Mouse (Mus musculus): Measurements from ENCODE around the gene N4bp2l1. TPM values are rescaled to one million over a fixed set of nuclear protein-coding genes. Genes with fewer than 3 reads are reported as not detected.

N4bp2l1 gene
- total RNA-seq, 1 experiment: 0.80 TPM

DNA sequence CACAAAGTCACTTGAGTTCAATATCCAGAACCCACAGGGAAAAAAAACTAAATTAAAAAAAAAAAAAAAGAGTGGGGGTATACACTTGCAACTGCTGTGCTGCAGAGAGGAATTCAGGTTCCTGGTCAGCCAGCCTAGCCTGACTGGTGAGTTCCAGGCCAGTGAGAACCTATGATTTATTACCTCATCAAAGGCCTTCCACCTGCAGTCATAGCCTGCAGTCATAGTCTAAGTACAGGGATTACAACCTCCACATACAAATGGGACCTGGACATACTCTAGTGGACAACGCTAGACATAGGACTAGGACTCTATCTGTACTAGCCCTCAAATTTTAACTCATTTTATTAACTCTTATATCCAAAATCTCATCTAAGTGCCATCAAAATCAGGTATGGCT lies 32.3 kb upstream of the N4bp2l1 start:
- no peak overlapping the region for H3K9ac ChIP-seq (ENCODE audit: insufficient read depth, low read depth, low read length, poor library complexity, severe bottlenecking)
- in situ Hi-C loops (cut with MboI; ENCODE audit: low sequenced_read_pairs in 2 of 2, unreplicated experiment in 2 of 2): no loop called here
- H3K4me3 ChIP-seq (ENCODE audit: insufficient read depth in 1 of 2, low read depth in 1 of 2, low read length in 2 of 2, poor library complexity in 1 of 2, severe bottlenecking in 1 of 2): no peak overlapping the region
- DNase-seq (ENCODE audit: low read depth, low spot score): no peak
- H3K36me3 ChIP-seq (ENCODE audit: control insufficient read depth, insufficient read depth, low read length, poor library complexity, severe bottlenecking): no peaks in the 10 kb centered on the region; the same call in 1 of the 2 replicates
- TF ChIP-seq CHD2 (IDR thresholded peaks at IDR 0.05; ENCODE audit: low read depth, low read length) (no peak), HCFC1 (IDR thresholded peaks at IDR 0.05; ENCODE audit: borderline replicate concordance, insufficient read depth, low read length) (no peak), ZC3H11A (IDR thresholded peaks at IDR 0.05; ENCODE audit: borderline replicate concordance, low read depth, low read length) (no peak), MAFK (IDR thresholded peaks at IDR 0.05; ENCODE audit: insufficient read depth, low read depth, low read length) (no peak), ZNF384 (IDR thresholded peaks at IDR 0.05; ENCODE audit: low read depth, low read length) (no peak)
- no peaks in the 10 kb centered on the region for H3K9me3 ChIP-seq (ENCODE audit: control insufficient read depth, insufficient read depth, low read depth, low read length)
- no peak overlapping the region for H3K27ac ChIP-seq (ENCODE audit: insufficient read depth, low read depth, low read length, poor library complexity, severe bottlenecking)
- no peaks in the 10 kb centered on the region for H3K4me1 ChIP-seq (ENCODE audit: control insufficient read depth in 2 of 2, insufficient read depth in 2 of 2, low read length in 2 of 2, poor library complexity in 1 of 2)

DNA sequence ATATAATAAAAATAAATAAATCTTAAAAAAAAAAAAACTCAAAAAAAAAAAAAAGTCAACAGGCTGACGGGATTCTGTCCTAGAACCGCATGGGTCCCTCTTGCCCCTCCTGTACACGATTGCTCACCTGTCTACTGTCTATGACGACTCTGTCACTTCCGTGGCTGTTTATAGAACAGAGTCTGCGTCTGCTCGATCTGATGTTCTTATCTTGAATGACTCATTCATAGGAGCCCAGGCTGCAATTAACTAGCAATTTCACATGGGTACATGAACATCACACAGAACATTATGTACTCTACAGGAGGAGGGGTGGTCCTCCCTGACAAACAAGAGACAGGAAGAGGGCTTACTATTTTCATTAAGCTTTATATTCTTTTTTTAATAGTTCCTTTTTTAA lies 28.5 kb upstream of the N4bp2l1 start:
- H3K9ac ChIP-seq (ENCODE audit: insufficient read depth, low read depth, low read length, poor library complexity, severe bottlenecking): no peak overlapping the region
- in situ Hi-C loops (cut with MboI; ENCODE audit: low sequenced_read_pairs in 2 of 2, unreplicated experiment in 2 of 2): no loop called here
- no peak for TF ChIP-seq CHD2 (IDR thresholded peaks at IDR 0.05; ENCODE audit: low read depth, low read length)
- H3K4me1 ChIP-seq (ENCODE audit: control insufficient read depth in 2 of 2, insufficient read depth in 2 of 2, low read length in 2 of 2, poor library complexity in 1 of 2): no peaks in the 10 kb centered on the region
- H3K36me3 ChIP-seq (ENCODE audit: control insufficient read depth, insufficient read depth, low read length, poor library complexity, severe bottlenecking): no peaks in the 10 kb centered on the region; the same call in 1 of the 2 replicates
- H3K9me3 ChIP-seq (ENCODE audit: control insufficient read depth, insufficient read depth, low read depth, low read length): no peaks in the 10 kb centered on the region
- no peak overlapping the region for H3K4me3 ChIP-seq (ENCODE audit: insufficient read depth in 1 of 2, low read depth in 1 of 2, low read length in 2 of 2, poor library complexity in 1 of 2, severe bottlenecking in 1 of 2)
- H3K27ac ChIP-seq (ENCODE audit: insufficient read depth, low read depth, low read length, poor library complexity, severe bottlenecking): no peak overlapping the region
- DNase-seq (ENCODE audit: low read depth, low spot score): no peak

DNA sequence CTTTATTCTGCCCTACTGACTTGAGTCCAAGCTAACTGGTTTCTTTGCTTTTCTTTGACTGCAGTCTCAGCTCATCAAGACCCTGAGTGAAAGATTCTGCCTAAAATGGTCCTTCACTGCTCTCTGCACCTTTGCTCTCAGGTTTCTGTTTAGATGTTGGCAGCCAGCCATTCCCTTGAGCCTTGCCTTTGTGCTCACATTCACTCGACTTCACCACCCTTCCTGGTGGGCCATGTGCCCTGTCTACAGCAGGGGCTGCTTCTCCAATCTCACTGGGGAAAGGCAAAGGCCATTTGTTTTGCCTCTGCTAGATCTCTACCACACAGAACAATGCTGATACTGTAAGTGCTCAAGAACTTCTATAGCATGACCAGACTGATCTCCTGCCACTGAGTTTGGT lies 25.8 kb upstream of the N4bp2l1 start:
- no peak overlapping the region for H3K9ac ChIP-seq (ENCODE audit: insufficient read depth, low read depth, low read length, poor library complexity, severe bottlenecking)
- H3K9me3 ChIP-seq (ENCODE audit: control insufficient read depth, insufficient read depth, low read depth, low read length): no peaks in the 10 kb centered on the region
- no peak for DNase-seq (ENCODE audit: low read depth, low spot score)
- no peaks in the 10 kb centered on the region for H3K4me1 ChIP-seq (ENCODE audit: control insufficient read depth in 2 of 2, insufficient read depth in 2 of 2, low read length in 2 of 2, poor library complexity in 1 of 2)
- TF ChIP-seq ZNF384 (IDR thresholded peaks at IDR 0.05; ENCODE audit: low read depth, low read length) (no peak), HCFC1 (IDR thresholded peaks at IDR 0.05; ENCODE audit: borderline replicate concordance, insufficient read depth, low read length) (no peak), MAFK (IDR thresholded peaks at IDR 0.05; ENCODE audit: insufficient read depth, low read depth, low read length) (no peak), CHD2 (IDR thresholded peaks at IDR 0.05; ENCODE audit: low read depth, low read length) (no peak), ZC3H11A (IDR thresholded peaks at IDR 0.05; ENCODE audit: borderline replicate concordance, low read depth, low read length) (no peak)
- no peaks in the 10 kb centered on the region; the same call in 1 of the 2 replicates for H3K36me3 ChIP-seq (ENCODE audit: control insufficient read depth, insufficient read depth, low read length, poor library complexity, severe bottlenecking)
- no peak overlapping the region for H3K27ac ChIP-seq (ENCODE audit: insufficient read depth, low read depth, low read length, poor library complexity, severe bottlenecking)
- no peak overlapping the region for H3K4me3 ChIP-seq (ENCODE audit: insufficient read depth in 1 of 2, low read depth in 1 of 2, low read length in 2 of 2, poor library complexity in 1 of 2, severe bottlenecking in 1 of 2)
- in situ Hi-C loops (cut with MboI; ENCODE audit: low sequenced_read_pairs in 2 of 2, unreplicated experiment in 2 of 2): no loop called here

DNA sequence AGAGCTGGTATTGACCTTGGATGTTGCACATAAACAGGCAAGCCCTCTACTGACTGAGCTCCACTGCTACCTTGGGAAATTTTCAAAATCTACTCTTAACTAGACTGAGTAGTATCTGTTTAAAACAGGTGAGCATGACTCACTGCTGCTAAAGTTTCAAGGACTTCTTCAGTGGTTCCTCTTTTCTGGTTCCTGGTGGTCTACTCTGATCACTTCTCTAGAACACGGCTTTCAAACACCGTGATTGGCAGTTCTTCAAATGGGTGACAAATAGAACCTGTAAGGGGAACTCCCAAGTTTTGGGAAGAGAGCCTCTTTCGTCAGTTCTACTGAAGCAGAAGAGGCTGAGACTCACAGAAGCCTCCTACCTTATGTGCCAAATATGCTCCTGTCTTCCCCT lies 24.6 kb upstream of the N4bp2l1 start:
- Histone ChIP-seq H3K4me3 (ENCODE audit: insufficient read depth in 1 of 2, low read depth in 1 of 2, low read length in 2 of 2, poor library complexity in 1 of 2, severe bottlenecking in 1 of 2) (no peak overlapping the region), H3K4me1 (ENCODE audit: control insufficient read depth in 2 of 2, insufficient read depth in 2 of 2, low read length in 2 of 2, poor library complexity in 1 of 2) (no peaks in the 10 kb centered on the region), H3K9ac (ENCODE audit: insufficient read depth, low read depth, low read length, poor library complexity, severe bottlenecking) (no peak overlapping the region), H3K36me3 (ENCODE audit: control insufficient read depth, insufficient read depth, low read length, poor library complexity, severe bottlenecking) (no peaks in the 10 kb centered on the region; the same call in 1 of the 2 replicates), H3K27ac (ENCODE audit: insufficient read depth, low read depth, low read length, poor library complexity, severe bottlenecking) (no peak overlapping the region), H3K9me3 (ENCODE audit: control insufficient read depth, insufficient read depth, low read depth, low read length) (no peaks in the 10 kb centered on the region)
- no peak for TF ChIP-seq MAFK (IDR thresholded peaks at IDR 0.05; ENCODE audit: insufficient read depth, low read depth, low read length)
- no peak for TF ChIP-seq CHD2 (IDR thresholded peaks at IDR 0.05; ENCODE audit: low read depth, low read length)
- no peak for TF ChIP-seq ZNF384 (IDR thresholded peaks at IDR 0.05; ENCODE audit: low read depth, low read length)
- no peak for TF ChIP-seq HCFC1 (IDR thresholded peaks at IDR 0.05; ENCODE audit: borderline replicate concordance, insufficient read depth, low read length)
- no peak for TF ChIP-seq ZC3H11A (IDR thresholded peaks at IDR 0.05; ENCODE audit: borderline replicate concordance, low read depth, low read length)
- DNase-seq (ENCODE audit: low read depth, low spot score): no peak
- in situ Hi-C loops (cut with MboI; ENCODE audit: low sequenced_read_pairs in 2 of 2, unreplicated experiment in 2 of 2): no loop called here

DNA sequence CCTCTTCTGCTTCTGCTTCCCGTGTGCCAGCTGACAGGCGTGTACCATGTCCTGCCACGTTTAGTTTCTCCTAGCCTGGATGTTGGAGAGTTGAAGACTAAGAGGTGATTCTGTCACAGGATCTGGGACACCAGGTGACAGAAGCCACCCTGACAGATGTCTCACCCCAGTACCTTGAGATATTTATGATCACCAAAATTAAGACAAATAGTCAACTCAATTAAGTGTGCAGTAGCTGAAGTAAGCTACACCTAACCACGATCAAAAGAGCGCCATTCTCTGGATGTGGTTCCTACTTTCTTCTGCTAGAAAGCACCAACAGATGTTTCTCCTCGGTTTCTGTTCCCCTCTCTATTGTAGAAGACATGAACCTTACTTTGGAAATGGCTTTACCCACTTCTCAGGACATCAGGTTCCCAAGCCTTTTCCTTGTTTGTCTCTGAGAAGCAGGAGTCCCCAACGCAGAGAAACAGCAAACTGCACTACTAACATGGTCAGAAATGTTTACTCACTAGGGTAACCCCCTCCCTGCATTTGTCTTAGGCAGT lies 23.7 kb upstream of the N4bp2l1 start:
- in situ Hi-C loops (cut with MboI; ENCODE audit: low sequenced_read_pairs in 2 of 2, unreplicated experiment in 2 of 2): no loop called here
- Histone ChIP-seq H3K9me3 (ENCODE audit: control insufficient read depth, insufficient read depth, low read depth, low read length) (no peaks in the 10 kb centered on the region), H3K27ac (ENCODE audit: insufficient read depth, low read depth, low read length, poor library complexity, severe bottlenecking) (no peak overlapping the region), H3K4me1 (ENCODE audit: control insufficient read depth in 2 of 2, insufficient read depth in 2 of 2, low read length in 2 of 2, poor library complexity in 1 of 2) (no peaks in the 10 kb centered on the region), H3K4me3 (ENCODE audit: insufficient read depth in 1 of 2, low read depth in 1 of 2, low read length in 2 of 2, poor library complexity in 1 of 2, severe bottlenecking in 1 of 2) (no peak overlapping the region), H3K9ac (ENCODE audit: insufficient read depth, low read depth, low read length, poor library complexity, severe bottlenecking) (no peak overlapping the region), H3K36me3 (ENCODE audit: control insufficient read depth, insufficient read depth, low read length, poor library complexity, severe bottlenecking) (no peaks in the 10 kb centered on the region; the same call in 1 of the 2 replicates)
- TF ChIP-seq ZC3H11A (IDR thresholded peaks at IDR 0.05; ENCODE audit: borderline replicate concordance, low read depth, low read length) (no peak), CHD2 (IDR thresholded peaks at IDR 0.05; ENCODE audit: low read depth, low read length) (no peak)
- DNase-seq (ENCODE audit: low read depth, low spot score): no peak
